In genomic region chr14:25190680-25191270, GRCm38 (mm10) we compare ENCODE assay signal across 17 mouse cellular contexts.
DNase-seq lines count a peak whose midpoint lies in the region; ATAC-seq lines count a peak whose summit lies in the region.
"Had no signal": no experiment of that assay in that cellular context is flagged by ENCODE, and none has a peak within 500 bp of the region (broad histone marks: within the 10 kb centered on the region; RNA-seq: fewer than 3 reads in every experiment).

No protein-coding gene starts in this region.

- H3K27me3 ChIP-seq in liver, embryonic 11.5 days (replicated peaks; ENCODE audit: control insufficient read depth, insufficient read depth, low read length), result no peaks in the 10 kb centered on the region; the same call in none of the 2 replicates
- H3K27me3 ChIP-seq: forebrain, embryonic 12.5 days had no signal

- H3K27ac ChIP-seq in liver, embryonic 11.5 days (ENCODE audit: low read depth, low read length), result no peak overlapping the region
- H3K27ac ChIP-seq: forebrain, embryonic 12.5 days; hindbrain, embryonic 14.5 days; kidney, postnatal 0 days had no signal

- no peaks in the 10 kb centered on the region for H3K36me3 ChIP-seq in liver, embryonic 11.5 days (ENCODE audit: control insufficient read depth, insufficient read depth, low read length)
- H3K36me3 ChIP-seq: forebrain, embryonic 12.5 days had no signal

- H3K9me3 ChIP-seq in liver, embryonic 11.5 days (ENCODE audit: control insufficient read depth, low read length), result no peaks in the 10 kb centered on the region
- H3K9me3 ChIP-seq: forebrain, embryonic 12.5 days had no signal

- no peak overlapping the region for H3K9ac ChIP-seq in liver, embryonic 11.5 days (ENCODE audit: low read depth, low read length)
- H3K9ac ChIP-seq: forebrain, embryonic 12.5 days; hindbrain, embryonic 14.5 days; liver, postnatal 0 days had no signal

- peak; percentile 66 for DNase-seq in gastrocnemius, adult 18-20 months (ENCODE audit: low spot score)
- DNase-seq in gastrocnemius, postnatal 4 days (ENCODE audit: low spot score in 2 of 2), result no peak
- peak; percentile 39 for DNase-seq in left cerebral cortex, postnatal 4 days
- DNase-seq in left cerebral cortex, adult 8-10 months (ENCODE audit: low spot score in 2 of 2), result no peak
- DNase-seq in gastrocnemius, postnatal 14 days, result peak; percentile 55
- DNase-seq in skeletal muscle tissue, adult 2 months (ENCODE audit: low read depth, low spot score), result peak; percentile 39
- no peak for DNase-seq in liver, embryonic 11.5 days (ENCODE audit: low spot score)
- no peak for DNase-seq in adrenal gland, adult 2 months
- DNase-seq: adrenal gland, adult 8-10 months; heart, adult 18-20 months; liver, postnatal 0 days; lung, postnatal 14 days had no signal

- WGBS in liver, embryonic 11.5 days, result 85% methylated on average over 10 of the region's 10 CpGs

- ATAC-seq in liver, embryonic 11.5 days (replicated peaks; ENCODE audit: low FRiP score), result no peak
- ATAC-seq: intestine, postnatal 0 days; liver, postnatal 0 days had no signal

- no peak overlapping the region for H3K4me3 ChIP-seq in liver, embryonic 11.5 days (ENCODE audit: low read depth, low read length)
- H3K4me3 ChIP-seq: forebrain, embryonic 12.5 days had no signal

- peaks cover 2% of the 10 kb centered on the region; the same call in 1 of the 2 replicates for H3K4me1 ChIP-seq in liver, embryonic 11.5 days (replicated peaks; ENCODE audit: control insufficient read depth, insufficient read depth, low read length)

- no peak overlapping the region for H3K4me2 ChIP-seq in liver, embryonic 11.5 days
- H3K4me2 ChIP-seq: forebrain, embryonic 12.5 days; hindbrain, embryonic 14.5 days; midbrain, embryonic 11.5 days had no signal

- intact Hi-C loops in left cerebral cortex, postnatal 4 days (cut with DNase I), result no loop called here
- intact Hi-C loops in gastrocnemius, postnatal 14 days (cut with DNase I; ENCODE audit: low total_unique reads), result loop anchor here (10.0 kb wide), 1 partner anchor 76 kb away; no protein-coding TSS in a partner anchor

Comparison
In these comparisons a context has a peak if more than half of its experiments do, and no peak if none do; other contexts are left out.
1. DNase-seq: peak in gastrocnemius, adult 18-20 months (single experiment), left cerebral cortex, postnatal 4 days (single experiment), gastrocnemius, postnatal 14 days (single experiment) and skeletal muscle tissue, adult 2 months (single experiment); none in gastrocnemius, postnatal 4 days (0 of 2), left cerebral cortex, adult 8-10 months (0 of 2), liver, embryonic 11.5 days (single experiment) and adrenal gland, adult 2 months (single experiment).